Mouse (Mus musculus) midbrain, embryonic 15.5 days (tissue): ENCODE data around the gene Uba7. TPM values are rescaled to one million over a fixed set of nuclear protein-coding genes. Genes with fewer than 3 reads are reported as not detected.

Experiments used
- ATAC-seq: fragments of 200-750 bp; cut with Nextera tagmentation; replicated peaks from 2 replicates; pipeline ENCODE4 v1.8.0; 2017; ENCODE audit warnings: moderate TSS enrichment
- H3K27ac ChIP-seq: fragments of 300-500 bp; sonication (generic); 2 replicates; pipeline ENCODE4 v1.5.1; 2015; ENCODE audit warnings: mild to moderate bottlenecking, inconsistent platforms
- H3K27me3 ChIP-seq: fragments of 300-500 bp; sonication (generic); replicated peaks from 2 replicates; pipeline ENCODE4 v1.6.1; 2015; ENCODE audit warnings: inconsistent platforms
- H3K36me3 ChIP-seq: fragments of 300-500 bp; sonication (generic); replicated peaks from 2 replicates; pipeline ENCODE4 v1.6.1; 2015; ENCODE audit warnings: inconsistent platforms
- H3K4me1 ChIP-seq: fragments of 300-500 bp; sonication (generic); 2 replicates; pipeline ENCODE4 v1.6.1; 2015; ENCODE audit warnings: inconsistent platforms
- H3K4me2 ChIP-seq: fragments of 300-500 bp; sonication (generic); 2 replicates; pipeline ENCODE4 v1.6.1; 2015; ENCODE audit warnings: inconsistent platforms, mild to moderate bottlenecking, moderate library complexity
- H3K4me3 ChIP-seq: fragments of 300-500 bp; sonication (generic); 2 replicates; pipeline ENCODE4 v1.5.1; 2015; ENCODE audit warnings: mild to moderate bottlenecking, inconsistent platforms
- H3K9ac ChIP-seq: fragments of 300-500 bp; sonication (generic); 2 replicates; pipeline ENCODE4 v1.6.1; 2015; ENCODE audit warnings: mild to moderate bottlenecking, inconsistent platforms
- H3K9me3 ChIP-seq: fragments of 300-500 bp; sonication (generic); 2 replicates; pipeline ENCODE4 v1.6.1; 2016; ENCODE audit warnings: inconsistent platforms
- WGBS: fragments of 180-500 bp; shearing (Covaris S2); methylation state at CpG from one replicate; pipeline ENCODE4 v1.1.7; 2015; ENCODE audit warnings: mixed read lengths; 5-methylcytosine and 5-hydroxymethylcytosine counted together
- polyA plus RNA-seq: library from polyadenylated mRNA; unstranded; fragments of >200 nt; fragmentation: Nextera tagmentation; extraction: Ambion mirVana; gene quantifications from 2 replicates; pipeline ENCODE4 v1.2.1, GENCODE M21; 2015

Uba7 gene
- polyA plus RNA-seq, 1 experiment from 2014 or later: 5.9 TPM

- H3K36me3 ChIP-seq: no peaks in the 10 kb centered on the region
- H3K4me3 ChIP-seq: no peak overlapping the region
- peaks cover 15% of the 10 kb centered on the region for H3K4me1 ChIP-seq
- H3K4me2 ChIP-seq: no peak overlapping the region
- ATAC-seq: no peak
- 82% methylated on average over 13 of the region's 13 CpGs for WGBS
- H3K9me3 ChIP-seq: no peaks in the 10 kb centered on the region
- no peak overlapping the region for H3K27ac ChIP-seq
- no peak overlapping the region for H3K9ac ChIP-seq
- H3K27me3 ChIP-seq: no peaks in the 10 kb centered on the region
These were observed 26.0 kb upstream of the Uba7 start for GRCm38 (mm10) chr9:107949184-107949921.

DNA sequence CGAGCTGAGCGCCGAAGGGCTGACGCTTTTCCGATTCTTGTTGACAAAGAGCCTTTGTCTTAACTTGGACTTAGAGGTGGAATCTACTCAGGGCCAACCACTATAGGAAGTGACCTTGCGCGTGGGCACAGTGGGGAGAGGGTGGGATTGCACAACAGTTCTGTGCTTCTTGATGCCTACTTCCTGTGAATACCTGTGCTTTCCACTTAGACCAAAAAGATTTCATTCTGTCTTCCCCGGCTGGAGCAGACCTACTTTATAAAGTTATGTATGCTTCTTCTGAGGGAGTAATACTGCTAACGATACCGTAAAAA is 25.4 kb upstream of the Uba7 start, which contains the start of gene Traip:
TSS of gene Traip (plus strand) at position 215 of the 314 bp plus-strand sequence.
- H3K9me3 ChIP-seq: no peaks in the 10 kb centered on the region
- 93% methylated on average over 10 of the region's 10 CpGs for WGBS
- ATAC-seq: no peak
- peak within 1 kb of the TSS; percentile 83 for H3K27ac ChIP-seq
- peak within 1 kb of the TSS; percentile 91 for H3K4me2 ChIP-seq
- peak within 1 kb of the TSS; percentile 61 for H3K9ac ChIP-seq
- peaks cover 15% of the 10 kb centered on the region for H3K4me1 ChIP-seq
- H3K27me3 ChIP-seq: no peaks in the 10 kb centered on the region
- H3K36me3 ChIP-seq: no peaks in the 10 kb centered on the region
- H3K4me3 ChIP-seq: peak within 1 kb of the TSS; percentile 71

DNA sequence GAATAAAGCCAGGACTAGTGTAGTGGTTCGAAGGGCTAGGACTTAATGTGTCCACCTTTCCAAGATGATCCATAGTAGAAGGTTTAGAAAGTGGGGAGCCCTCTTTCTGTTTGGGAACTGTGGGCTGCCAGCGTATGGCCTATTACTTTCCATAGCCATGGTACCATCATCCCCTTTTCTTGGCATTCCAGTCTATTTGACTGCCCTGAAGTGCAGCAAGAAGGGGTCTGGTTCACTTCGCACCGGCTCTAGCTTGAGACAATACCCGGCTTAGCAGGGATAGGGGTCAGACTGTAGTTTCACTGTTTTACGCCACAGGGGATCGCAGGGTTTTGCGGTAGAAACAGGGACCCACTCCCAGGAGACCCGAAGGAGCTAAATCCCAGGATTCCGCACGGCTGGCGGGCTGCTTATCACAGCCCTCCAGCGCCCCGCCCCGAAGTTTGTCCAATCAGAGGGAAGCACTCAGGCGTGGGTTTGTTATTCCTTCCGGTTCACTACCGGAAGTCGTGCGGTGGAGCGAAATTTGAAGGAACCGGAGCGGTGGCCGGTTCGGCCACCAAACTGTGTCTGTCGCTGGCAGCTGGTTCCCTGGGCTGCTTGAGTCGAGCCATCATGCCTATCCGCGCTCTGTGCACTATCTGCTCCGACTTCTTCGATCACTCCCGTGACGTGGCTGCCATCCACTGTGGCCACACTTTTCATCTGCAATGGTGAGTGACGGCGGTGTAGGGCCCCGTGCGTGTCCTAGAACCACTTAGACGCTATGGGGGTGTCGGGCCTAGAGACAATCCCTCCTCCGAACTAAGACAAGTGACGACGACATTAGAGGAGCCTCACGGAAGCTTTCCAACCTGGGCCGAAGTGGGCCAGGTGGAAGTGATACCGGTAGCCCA is 24.6 kb upstream of the Uba7 start:
- H3K36me3 ChIP-seq: no peaks in the 10 kb centered on the region

DNA sequence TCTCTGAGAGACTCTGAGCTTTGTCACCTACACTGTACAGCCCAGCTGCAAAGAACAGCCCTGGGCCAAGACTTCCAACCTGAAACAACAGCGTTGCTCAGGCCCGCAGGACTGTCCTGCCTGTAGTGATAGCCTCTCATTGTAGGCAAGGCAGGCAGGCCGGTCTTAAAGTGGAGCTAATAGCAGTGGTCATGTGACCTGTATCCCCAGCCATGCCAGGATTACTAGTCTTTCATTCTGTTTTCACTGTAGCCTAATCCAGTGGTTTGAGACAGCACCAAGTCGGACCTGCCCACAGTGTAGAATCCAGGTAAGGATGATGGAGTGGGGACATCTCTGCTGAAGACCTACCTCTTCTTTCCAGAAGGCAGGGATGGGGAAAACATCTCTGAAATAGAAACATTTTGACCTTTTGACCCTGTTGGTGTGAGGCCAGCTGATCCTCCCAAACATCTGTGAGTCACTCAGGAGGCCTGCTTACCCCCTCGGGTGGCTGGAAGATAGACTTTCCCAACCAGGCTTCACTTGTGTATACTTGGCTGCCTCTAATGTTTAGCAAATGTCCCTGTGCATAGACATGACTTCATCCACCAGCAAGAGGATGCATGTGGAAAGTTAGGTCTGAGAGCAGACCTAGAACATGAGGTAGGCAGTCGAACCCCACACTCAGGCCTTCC is 19.6 kb upstream of the Uba7 start:
- no peaks in the 10 kb centered on the region for H3K36me3 ChIP-seq
- H3K4me3 ChIP-seq: no peak overlapping the region
- no peak overlapping the region for H3K9ac ChIP-seq
- no peak overlapping the region for H3K4me2 ChIP-seq
- WGBS: 82% methylated on average over 6 of the region's 6 CpGs
- H3K27me3 ChIP-seq: no peaks in the 10 kb centered on the region
- H3K9me3 ChIP-seq: no peaks in the 10 kb centered on the region
- ATAC-seq: no peak
- H3K4me1 ChIP-seq: peaks cover 21% of the 10 kb centered on the region
- no peak overlapping the region for H3K27ac ChIP-seq

More for the DNA sequence above, 24.6 kb upstream of the Uba7 start:
- peak overlapping the region; percentile 71 for H3K4me3 ChIP-seq
- H3K27me3 ChIP-seq: no peaks in the 10 kb centered on the region
- ATAC-seq: peak; percentile 94
- peak overlapping the region; percentile 91 for H3K4me2 ChIP-seq
- no peaks in the 10 kb centered on the region for H3K9me3 ChIP-seq
- H3K4me1 ChIP-seq: peaks cover 15% of the 10 kb centered on the region
- peak overlapping the region; percentile 83 for H3K27ac ChIP-seq
- H3K9ac ChIP-seq: peak overlapping the region; percentile 61
- whole genome bisulfite sequencing: 14% methylated on average over 45 of the region's 45 CpGs

DNA sequence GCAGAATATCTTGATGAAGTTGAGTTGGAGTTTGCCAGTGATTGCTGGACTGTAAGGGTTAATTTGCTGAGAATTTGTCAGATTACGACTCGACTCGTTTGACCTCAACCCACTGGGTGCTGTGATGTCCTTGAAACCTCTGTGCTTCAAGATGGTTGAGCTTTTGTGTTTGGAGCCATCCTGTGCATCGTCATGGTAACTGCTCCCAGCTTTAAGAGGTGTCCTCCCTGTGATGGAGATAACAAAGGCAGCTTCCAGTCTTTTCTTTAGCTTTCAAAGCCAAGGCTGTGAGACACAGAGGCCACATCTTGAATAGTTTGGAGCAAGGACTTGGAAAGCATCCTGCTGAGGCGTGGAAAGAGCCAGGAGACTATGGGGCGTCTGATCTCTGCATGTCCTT is 18.2 kb upstream of the Uba7 start:
- no peak for ATAC-seq
- no peaks in the 10 kb centered on the region for H3K27me3 ChIP-seq
- H3K9me3 ChIP-seq: no peaks in the 10 kb centered on the region
- no peaks in the 10 kb centered on the region for H3K36me3 ChIP-seq
- no peak overlapping the region for H3K4me3 ChIP-seq
- H3K27ac ChIP-seq: 0 out of 2 replicates have a peak overlapping the region, but pooled peaks have one; percentile 38
- H3K4me1 ChIP-seq: peaks cover 24% of the 10 kb centered on the region
- H3K9ac ChIP-seq: no peak overlapping the region
- H3K4me2 ChIP-seq: no peak overlapping the region
- 19% methylated on average over 6 of the region's 6 CpGs for WGBS

GRCm38 (mm10) chr9:107959896-107960295 is 15.4 kb upstream of the Uba7 start:
- Histone ChIP-seq H3K9ac (no peak overlapping the region), H3K4me3 (no peak overlapping the region), H3K27ac (peak overlapping the region; percentile 87), H3K4me1 (peaks cover 28% of the 10 kb centered on the region), H3K27me3 (no peaks in the 10 kb centered on the region), H3K4me2 (no peak overlapping the region), H3K9me3 (no peaks in the 10 kb centered on the region), H3K36me3 (no peaks in the 10 kb centered on the region)
- ATAC-seq: no peak; the same call in 1 of the 2 replicates
- 47% methylated on average over 6 of the region's 6 CpGs for WGBS

DNA sequence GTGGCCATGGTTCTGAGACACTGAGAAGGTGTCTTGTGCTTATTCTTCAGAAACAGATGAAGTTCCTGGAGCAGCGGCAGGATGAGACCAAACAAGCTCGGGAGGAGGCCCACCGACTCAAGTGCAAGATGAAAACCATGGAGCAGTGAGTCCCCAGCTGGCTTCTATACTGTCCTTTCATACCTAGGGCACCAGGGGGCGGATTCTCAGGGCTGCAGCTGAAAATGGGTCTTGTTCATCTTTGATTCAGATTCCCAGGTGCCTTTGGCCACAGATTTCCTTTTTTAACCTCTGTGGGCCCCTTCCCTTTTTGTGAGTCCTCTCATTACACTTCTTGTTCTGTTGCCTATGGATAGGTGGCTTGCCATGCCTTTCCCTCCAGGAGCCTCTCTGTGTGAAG is 14.4 kb upstream of the Uba7 start:
- 71% methylated on average over 4 of the region's 4 CpGs for WGBS
- Histone ChIP-seq H3K27ac (peak overlapping the region; percentile 87), H3K4me3 (no peak overlapping the region), H3K9ac (0 out of 2 replicates have a peak overlapping the region, but pooled peaks have one; percentile 2), H3K36me3 (no peaks in the 10 kb centered on the region), H3K4me1 (peaks cover 28% of the 10 kb centered on the region), H3K9me3 (no peaks in the 10 kb centered on the region), H3K4me2 (peak overlapping the region; percentile 37), H3K27me3 (no peaks in the 10 kb centered on the region)
- ATAC-seq: no peak

GRCm38 (mm10) chr9:107961351-107961762 is 13.9 kb upstream of the Uba7 start:
- Histone ChIP-seq H3K36me3 (no peaks in the 10 kb centered on the region), H3K9me3 (no peaks in the 10 kb centered on the region), H3K4me3 (peak overlapping the region; percentile 13; the same call in 1 of the 2 replicates), H3K9ac (0 out of 2 replicates have a peak overlapping the region, but pooled peaks have one; percentile 2), H3K4me1 (peaks cover 28% of the 10 kb centered on the region), H3K27ac (peak overlapping the region; percentile 87), H3K27me3 (no peaks in the 10 kb centered on the region), H3K4me2 (peak overlapping the region; percentile 37)
- peak; percentile 77 for ATAC-seq
- 60% methylated on average over 10 of the region's 10 CpGs for WGBS

DNA sequence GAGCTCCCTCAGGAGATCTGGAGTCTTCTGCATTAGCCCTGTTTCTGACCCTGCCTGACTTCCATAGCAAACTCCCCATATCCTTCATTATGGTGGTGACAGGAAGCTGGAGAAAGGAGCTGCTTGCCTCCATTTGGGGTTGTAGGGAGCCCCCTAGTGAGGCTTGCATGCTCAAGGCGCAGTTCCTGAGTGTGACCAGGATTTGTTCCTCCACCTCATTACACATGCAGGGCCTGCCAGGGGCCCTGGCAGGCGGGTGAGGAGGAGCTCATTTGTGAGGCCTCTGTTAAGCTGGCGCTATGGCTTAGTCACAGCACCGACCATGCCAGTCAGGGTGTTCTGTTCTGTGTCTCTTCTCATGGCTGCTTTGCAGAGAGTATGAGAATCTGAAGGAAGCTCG is 13.4 kb upstream of the Uba7 start:
- ATAC-seq: peak; percentile 46
- H3K36me3 ChIP-seq: no peaks in the 10 kb centered on the region
- 0 out of 2 replicates have a peak overlapping the region, but pooled peaks have one; percentile 2 for H3K9ac ChIP-seq

GRCm38 (mm10) chr9:107962916-107963315 is 12.4 kb upstream of the Uba7 start:
- no peaks in the 10 kb centered on the region for H3K9me3 ChIP-seq
- H3K4me2 ChIP-seq: no peak overlapping the region
- H3K4me3 ChIP-seq: no peak overlapping the region
- WGBS: 90% methylated on average over 9 of the region's 9 CpGs
- peaks cover 28% of the 10 kb centered on the region for H3K4me1 ChIP-seq
- no peaks in the 10 kb centered on the region for H3K27me3 ChIP-seq
- no peaks in the 10 kb centered on the region for H3K36me3 ChIP-seq
- H3K9ac ChIP-seq: no peak overlapping the region
- H3K27ac ChIP-seq: no peak overlapping the region
- ATAC-seq: no peak

More for the DNA sequence above, 13.4 kb upstream of the Uba7 start:
- Histone ChIP-seq H3K4me1 (peaks cover 28% of the 10 kb centered on the region), H3K4me2 (peak overlapping the region; percentile 37), H3K9me3 (no peaks in the 10 kb centered on the region), H3K27me3 (no peaks in the 10 kb centered on the region), H3K4me3 (peak overlapping the region; percentile 13; the same call in 1 of the 2 replicates), H3K27ac (peak overlapping the region; percentile 87)
- 32% methylated on average over 5 of the region's 5 CpGs for WGBS

DNA sequence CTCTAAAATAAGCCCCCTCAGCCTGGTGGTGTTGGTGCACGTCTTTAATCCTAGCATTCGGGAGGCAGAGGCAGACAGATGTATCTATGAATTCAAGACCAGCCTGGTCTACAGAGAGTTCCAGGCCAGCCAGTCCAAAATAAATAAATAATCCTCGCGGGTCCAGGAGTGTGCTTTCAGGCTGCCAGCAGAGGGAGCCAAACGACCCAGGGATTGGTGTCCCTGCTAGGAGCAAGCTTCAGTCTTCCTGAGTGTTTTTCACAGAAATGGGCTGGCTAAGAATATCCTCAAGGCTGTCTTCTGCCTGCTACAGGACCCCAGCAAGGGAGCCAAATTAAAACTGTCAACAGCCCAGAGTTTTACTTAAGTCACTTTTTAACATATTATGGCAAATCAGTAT is 11.6 kb upstream of the Uba7 start:
- Histone ChIP-seq H3K4me2 (no peak overlapping the region), H3K9me3 (no peaks in the 10 kb centered on the region), H3K4me1 (peaks cover 28% of the 10 kb centered on the region), H3K36me3 (no peaks in the 10 kb centered on the region), H3K27me3 (no peaks in the 10 kb centered on the region), H3K27ac (no peak overlapping the region), H3K4me3 (no peak overlapping the region), H3K9ac (no peak overlapping the region)
- ATAC-seq: no peak; the same call in 1 of the 2 replicates
- 25% methylated on average over 5 of the region's 5 CpGs for WGBS

DNA sequence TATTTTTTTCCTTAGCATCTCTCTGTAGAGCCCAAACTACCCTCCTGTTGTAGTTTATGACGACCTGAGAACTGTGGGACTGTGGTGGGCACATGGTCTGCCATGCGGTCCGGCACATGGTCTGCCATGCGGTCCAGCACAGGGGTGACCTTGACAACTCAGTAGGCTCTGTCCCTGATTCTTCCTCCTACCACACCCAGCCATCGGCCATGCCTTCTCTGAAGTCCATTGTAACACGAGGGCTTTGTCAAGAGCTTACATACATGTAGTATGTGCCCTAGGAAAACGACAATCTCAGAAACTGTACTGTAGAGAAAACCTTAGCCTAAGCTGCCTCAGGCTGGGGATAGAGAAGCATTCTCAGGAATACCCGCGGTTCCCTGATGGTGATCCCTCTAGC is 10.6 kb upstream of the Uba7 start:
- ATAC-seq: no peak
- Histone ChIP-seq H3K9me3 (no peaks in the 10 kb centered on the region), H3K36me3 (no peaks in the 10 kb centered on the region), H3K4me3 (no peak overlapping the region), H3K4me1 (peaks cover 28% of the 10 kb centered on the region), H3K4me2 (no peak overlapping the region), H3K9ac (no peak overlapping the region), H3K27ac (no peak overlapping the region), H3K27me3 (no peaks in the 10 kb centered on the region)
- 95% methylated on average over 9 of the region's 9 CpGs for WGBS
